Mouse (Mus musculus) intestine, embryonic 14.5 days (tissue): Measurements from ENCODE around the gene Mt3. TPM values are rescaled to one million over a fixed set of nuclear protein-coding genes. Genes with fewer than 3 reads are reported as not detected.
A peak's percentile ranks its signal among the peaks of the same experiment; 100 is the strongest.
"Not testable (repeated sequence)": the region's sequence is repeated elsewhere in the genome, so short reads cannot be mapped to it uniquely, and the experiment has no call there.

Experiments used
- ATAC-seq: fragments of 200-750 bp; cut with Nextera tagmentation; replicated peaks from 2 replicates; pipeline ENCODE4 v1.8.0; 2017; ENCODE audit warnings: low read depth, moderate number of reproducible peaks, moderate TSS enrichment, moderate library complexity; ENCODE audit not compliant: low FRiP score, low TSS enrichment
- DNase-seq: peaks from one replicate; pipeline ENCODE4 v3.0.0-alpha.2; 2018; ENCODE audit warnings: low spot score
- H3K27ac ChIP-seq: fragments of 300-500 bp; sonication (generic); 2 replicates; pipeline ENCODE4 v1.5.1; 2014; ENCODE audit warnings: low read depth, mild to moderate bottlenecking, control low read depth
- H3K27me3 ChIP-seq: fragments of 300-500 bp; sonication (generic); replicated peaks from 2 replicates; pipeline ENCODE4 v1.6.1; 2014; ENCODE audit warnings: low read length, control low read depth; ENCODE audit not compliant: control insufficient read depth, insufficient read depth
- H3K36me3 ChIP-seq: fragments of 300-500 bp; sonication (generic); 2 replicates; pipeline ENCODE4 v1.6.1; 2014; ENCODE audit warnings: low read length, control low read depth; ENCODE audit not compliant: control insufficient read depth, insufficient read depth
- H3K4me1 ChIP-seq: fragments of 300-500 bp; sonication (generic); replicated peaks from 2 replicates; pipeline ENCODE4 v1.6.1; 2014; ENCODE audit warnings: low read length, control low read depth, mixed read lengths; ENCODE audit not compliant: control insufficient read depth, insufficient read depth
- H3K4me2 ChIP-seq: fragments of 300-500 bp; sonication (generic); 2 replicates; pipeline ENCODE4 v1.6.1; 2014; ENCODE audit warnings: low read length
- H3K4me3 ChIP-seq: fragments of 300-500 bp; sonication (generic); 2 replicates; pipeline ENCODE4 v1.5.1; 2014; ENCODE audit warnings: low read depth, low read length, control low read depth, mixed read lengths
- H3K9ac ChIP-seq: fragments of 300-500 bp; sonication (generic); 2 replicates; pipeline ENCODE4 v1.6.1; 2014; ENCODE audit warnings: mild to moderate bottlenecking, low read length
- H3K9me3 ChIP-seq: fragments of 300-500 bp; sonication (generic); 2 replicates; pipeline ENCODE4 v1.6.1; 2016; ENCODE audit warnings: low read length, control low read depth; ENCODE audit not compliant: control insufficient read depth
- WGBS: fragments of 180-500 bp; shearing (Covaris S2); extraction: QIAGEN DNeasy Blood & Tissue Kit; methylation state at CpG from one replicate; pipeline ENCODE4 v1.1.7; 2014; 5-methylcytosine and 5-hydroxymethylcytosine counted together
- polyA plus RNA-seq: library from polyadenylated mRNA; unstranded; fragments of >200 nt; fragmentation: Nextera tagmentation; extraction: Ambion mirVana; gene quantifications from 2 replicates; pipeline ENCODE4 v1.2.1, GENCODE M21; 2014

Mt3 gene
- polyA plus RNA-seq, 1 experiment from 2014 or later, result 8.0 TPM

DNA sequence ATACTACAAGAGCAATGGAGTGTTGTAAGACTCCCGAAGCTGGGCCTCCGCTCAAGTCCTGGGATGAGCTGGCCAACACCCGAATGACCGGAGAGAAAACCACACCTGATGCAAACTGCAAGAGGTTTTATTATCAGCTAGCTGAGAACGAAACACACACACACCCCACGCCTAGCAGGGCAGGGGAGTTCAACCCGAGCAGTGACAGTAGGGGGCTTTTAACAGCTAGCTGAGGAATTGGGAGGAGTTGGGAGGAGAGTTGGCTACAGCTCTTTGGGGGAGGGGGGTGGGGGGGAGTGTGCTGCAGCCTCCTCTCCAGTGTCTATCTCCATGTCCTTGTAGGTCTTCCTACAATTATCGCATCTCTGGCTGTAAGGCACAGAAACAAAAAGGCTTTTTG, 13.4 kb downstream of the Mt3 start:
- not testable (repeated sequence) for H3K27me3 ChIP-seq, H3K27ac ChIP-seq
- WGBS, result 61% methylated on average over 8 of the region's 8 CpGs

DNA sequence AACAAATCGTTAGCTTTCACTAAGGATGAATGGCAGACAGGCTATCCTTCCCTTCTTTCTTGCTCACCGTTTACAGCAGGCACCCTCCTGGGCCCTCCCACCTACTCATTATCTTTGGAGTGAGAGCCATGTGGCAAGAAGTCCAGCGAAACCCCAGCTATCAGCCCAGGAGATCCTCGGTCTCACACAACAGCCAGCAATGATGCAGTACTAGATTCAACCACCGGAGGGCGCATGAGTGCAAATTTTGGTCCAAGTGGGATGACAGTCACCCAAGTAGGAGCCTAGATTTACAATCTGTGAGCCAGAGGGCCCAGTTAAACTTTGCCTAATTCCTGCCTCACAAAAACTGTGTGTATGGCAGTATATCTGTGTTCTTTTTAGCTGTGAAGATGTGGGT, 14.8 kb downstream of the Mt3 start:
- H3K9ac ChIP-seq, result no peak overlapping the region
- H3K4me2 ChIP-seq, result no peak overlapping the region
- DNase-seq, result peak; percentile 100
- H3K36me3 ChIP-seq, result no peaks in the 10 kb centered on the region
- peaks cover 21% of the 10 kb centered on the region for H3K27me3 ChIP-seq
- H3K4me1 ChIP-seq, result peaks cover 7% of the 10 kb centered on the region; the same call in 1 of the 2 replicates
- peak; percentile 66; the same call in 1 of the 2 replicates for ATAC-seq
- 5% methylated on average over 6 of the region's 6 CpGs for WGBS
- no peak overlapping the region for H3K27ac ChIP-seq
- no peaks in the 10 kb centered on the region for H3K9me3 ChIP-seq
- no peak overlapping the region for H3K4me3 ChIP-seq

More for the DNA sequence above, 13.4 kb downstream of the Mt3 start:
- not testable (repeated sequence) for H3K4me3 ChIP-seq, H3K4me1 ChIP-seq, DNase-seq, H3K36me3 ChIP-seq, H3K9me3 ChIP-seq, H3K4me2 ChIP-seq, ATAC-seq, H3K9ac ChIP-seq

DNA sequence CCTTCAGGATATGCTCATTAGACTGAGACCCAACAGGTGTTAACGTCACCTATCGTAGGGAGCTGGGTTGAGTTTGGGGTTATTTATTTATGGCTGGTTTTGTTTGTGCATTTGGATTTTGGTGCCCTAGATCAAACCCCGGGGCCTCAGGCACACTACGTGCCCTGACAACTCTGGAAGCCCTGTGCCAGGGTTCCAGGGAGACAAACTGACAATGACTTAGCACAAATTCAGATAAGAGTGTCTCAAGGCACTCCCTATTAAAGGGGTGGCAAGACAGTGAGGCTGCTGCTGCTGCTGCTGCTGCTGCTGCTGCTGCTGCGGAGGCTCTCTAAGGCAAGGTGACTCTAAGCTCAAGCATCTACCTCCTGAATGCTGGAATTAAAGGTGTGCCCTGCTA, 17.1 kb downstream of the Mt3 start:
- Histone ChIP-seq H3K27me3 (peaks cover 44% of the 10 kb centered on the region), H3K9ac (no peak overlapping the region), H3K4me2 (no peak overlapping the region), H3K36me3 (no peaks in the 10 kb centered on the region), H3K4me3 (no peak overlapping the region), H3K27ac (no peak overlapping the region), H3K9me3 (no peaks in the 10 kb centered on the region), H3K4me1 (peaks cover 10% of the 10 kb centered on the region; the same call in 1 of the 2 replicates)
- 75% methylated on average over 5 of the region's 5 CpGs for WGBS
- ATAC-seq, result no peak
- no peak for DNase-seq

DNA sequence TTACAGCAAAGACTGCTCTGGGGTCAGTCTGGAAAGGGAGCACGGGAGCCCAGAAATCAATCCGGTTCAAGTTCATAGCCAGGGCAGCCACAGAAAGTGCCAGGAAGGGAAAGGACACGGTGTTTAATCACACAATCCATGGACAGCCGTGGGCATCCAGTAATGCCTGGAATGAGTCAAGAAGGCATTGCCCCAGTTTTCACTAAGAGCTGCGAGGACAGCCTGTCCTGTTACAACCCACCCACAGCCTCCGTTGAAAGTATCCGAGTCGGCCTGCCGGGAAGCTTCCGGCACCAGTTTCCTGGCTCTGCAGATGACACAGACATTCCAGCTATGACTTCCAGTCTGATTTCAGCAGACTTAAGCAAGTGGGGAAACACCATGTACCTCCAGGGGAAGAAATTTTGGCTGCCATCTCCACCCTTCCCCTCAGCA, 18.9 kb downstream of the Mt3 start:
- DNase-seq (no peak), ATAC-seq (no peak)
- Histone ChIP-seq H3K27ac (no peak overlapping the region), H3K9me3 (no peaks in the 10 kb centered on the region), H3K4me1 (peaks cover 10% of the 10 kb centered on the region; the same call in 1 of the 2 replicates), H3K27me3 (peaks cover 60% of the 10 kb centered on the region), H3K4me2 (peak overlapping the region; percentile 76; the same call in 1 of the 2 replicates), H3K36me3 (no peaks in the 10 kb centered on the region), H3K9ac (no peak overlapping the region), H3K4me3 (no peak overlapping the region)
- 41% methylated on average over 10 of the region's 10 CpGs for WGBS

- Histone ChIP-seq H3K36me3 (no peaks in the 10 kb centered on the region), H3K4me1 (peaks cover 10% of the 10 kb centered on the region; the same call in 1 of the 2 replicates), H3K4me3 (peak within 1 kb of the TSS; percentile 41), H3K27ac (no peak within 1 kb of the TSS), H3K27me3 (peaks cover 69% of the 10 kb centered on the region), H3K9me3 (no peaks in the 10 kb centered on the region), H3K4me2 (peak within 1 kb of the TSS; percentile 76), H3K9ac (peak within 1 kb of the TSS; percentile 29)
- 1% methylated on average over 56 of the region's 56 CpGs for WGBS
- ATAC-seq (peak; percentile 76), DNase-seq (peak; percentile 82)
These were observed 19.8 kb downstream of the Mt3 start, which contains the start of gene Mt2 for GRCm38 (mm10) chr8:94172075-94172808. Gene Mt2 (plus strand): TSS chr8:94172664.

DNA sequence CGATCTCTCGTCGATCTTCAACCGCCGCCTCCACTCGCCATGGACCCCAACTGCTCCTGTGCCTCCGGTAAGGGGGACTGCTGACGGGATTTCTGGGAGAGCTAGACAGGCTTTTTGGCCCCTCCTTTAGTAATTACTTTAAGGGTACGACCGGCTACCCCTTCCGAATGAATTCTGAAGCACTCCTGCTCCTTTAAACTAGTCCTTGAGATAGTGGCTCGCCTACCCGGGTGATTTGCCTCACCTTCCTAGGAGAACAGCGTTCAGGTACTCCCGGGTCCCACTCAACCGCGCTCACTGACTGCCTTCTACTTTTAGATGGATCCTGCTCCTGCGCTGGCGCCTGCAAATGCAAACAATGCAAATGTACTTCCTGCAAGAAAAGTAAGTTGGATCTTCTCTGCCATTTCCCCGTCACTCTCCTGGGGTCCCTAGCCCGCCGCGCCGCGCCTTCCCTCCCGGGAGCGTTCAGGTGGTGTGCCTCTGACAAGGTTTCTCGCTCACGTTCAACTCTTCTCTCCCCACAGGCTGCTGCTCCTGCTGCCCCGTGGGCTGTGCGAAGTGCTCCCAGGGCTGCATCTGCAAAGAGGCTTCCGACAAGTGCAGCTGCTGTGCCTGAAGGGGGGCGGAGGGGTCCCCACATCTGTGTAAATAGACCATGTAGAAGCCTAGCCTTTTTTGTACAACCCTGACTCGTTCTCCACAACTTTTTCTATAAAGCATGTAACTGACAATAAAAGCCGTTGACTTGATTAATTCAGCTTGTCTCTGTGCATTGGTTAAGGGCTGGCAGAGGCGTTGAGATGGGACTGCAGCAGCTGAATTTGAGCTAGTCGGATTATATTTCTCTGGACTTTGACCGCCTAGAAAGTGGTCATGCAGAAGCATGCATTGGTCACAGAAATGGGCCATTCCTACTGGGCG, 20.7 kb downstream of the Mt3 start:
- no peak overlapping the region for H3K27ac ChIP-seq

GRCm38 (mm10) chr8:94173848-94174403, 21.5 kb downstream of the Mt3 start:
- Histone ChIP-seq H3K27me3 (peaks cover 81% of the 10 kb centered on the region), H3K4me2 (no peak overlapping the region), H3K36me3 (no peaks in the 10 kb centered on the region), H3K9ac (no peak overlapping the region), H3K4me1 (peaks cover 10% of the 10 kb centered on the region; the same call in 1 of the 2 replicates), H3K4me3 (no peak overlapping the region), H3K9me3 (no peaks in the 10 kb centered on the region), H3K27ac (no peak overlapping the region)
- DNase-seq (no peak), ATAC-seq (no peak)
- WGBS, result 53% methylated on average over 11 of the region's 11 CpGs

More for the DNA sequence above, 20.7 kb downstream of the Mt3 start:
- H3K9me3 ChIP-seq, result no peaks in the 10 kb centered on the region
- ATAC-seq (0 out of 2 replicates have a peak, but pooled peaks have one; percentile 26), DNase-seq (no peak)
- H3K36me3 ChIP-seq, result no peaks in the 10 kb centered on the region
- peak overlapping the region; percentile 41 for H3K4me3 ChIP-seq
- peaks cover 10% of the 10 kb centered on the region; the same call in 1 of the 2 replicates for H3K4me1 ChIP-seq
- H3K27me3 ChIP-seq, result peaks cover 75% of the 10 kb centered on the region
- 2% methylated on average over 39 of the region's 39 CpGs for WGBS
- peak overlapping the region; percentile 76 for H3K4me2 ChIP-seq
- H3K9ac ChIP-seq, result peak overlapping the region; percentile 6

GRCm38 (mm10) chr8:94174619-94175213, 22.3 kb downstream of the Mt3 start:
- Histone ChIP-seq H3K27me3 (peaks cover 89% of the 10 kb centered on the region), H3K4me2 (no peak overlapping the region), H3K9me3 (no peaks in the 10 kb centered on the region), H3K36me3 (no peaks in the 10 kb centered on the region), H3K9ac (no peak overlapping the region), H3K4me3 (no peak overlapping the region), H3K27ac (no peak overlapping the region), H3K4me1 (peaks cover 10% of the 10 kb centered on the region; the same call in 1 of the 2 replicates)
- DNase-seq (no peak), ATAC-seq (no peak)
- WGBS, result 41% methylated on average over 7 of the region's 7 CpGs
